Mouse (Mus musculus) brain, embryonic 18.5 days (tissue): ENCODE measurements around the gene Olfr853.

Source experiments
- DNase-seq: peaks from one replicate; pipeline ENCODE4 v3.0.0-alpha.2; 2012; ENCODE audit warnings: low read depth, low spot score

Gene Olfr853

GRCm38 (mm10) chr9:19540976-19541375 lies at the start of gene Olfr853:
TSS of gene Olfr853 (minus strand) at chr9:19541076.
- no peak for DNase-seq

GRCm38 (mm10) chr9:19582317-19582716 lies 41.4 kb upstream of the Olfr853 start, which contains the start of gene Olfr855:
TSS of gene Olfr855 (plus strand) at chr9:19582617.
- no peak for DNase-seq

- DNase-seq = no peak
Observed at GRCm38 (mm10) chr9:19567282-19567681, 26.4 kb upstream of the Olfr853 start, which contains the start of gene Olfr854. TSS of gene Olfr854 (minus strand) at chr9:19567382.

GRCm38 (mm10) chr9:19492995-19493394 lies 47.9 kb downstream of the Olfr853 start, which contains the start of gene Olfr851:
TSS of gene Olfr851 (plus strand) at chr9:19493295.
- DNase-seq = no peak
